Mouse (Mus musculus): ENCODE results near the gene Nmrk1. TPM values are rescaled to one million over a fixed set of nuclear protein-coding genes. Genes with fewer than 3 reads are reported as not detected.

Nmrk1 gene
- polyA plus RNA-seq, 1 experiment from 2014 or later = 9.0 TPM

DNA sequence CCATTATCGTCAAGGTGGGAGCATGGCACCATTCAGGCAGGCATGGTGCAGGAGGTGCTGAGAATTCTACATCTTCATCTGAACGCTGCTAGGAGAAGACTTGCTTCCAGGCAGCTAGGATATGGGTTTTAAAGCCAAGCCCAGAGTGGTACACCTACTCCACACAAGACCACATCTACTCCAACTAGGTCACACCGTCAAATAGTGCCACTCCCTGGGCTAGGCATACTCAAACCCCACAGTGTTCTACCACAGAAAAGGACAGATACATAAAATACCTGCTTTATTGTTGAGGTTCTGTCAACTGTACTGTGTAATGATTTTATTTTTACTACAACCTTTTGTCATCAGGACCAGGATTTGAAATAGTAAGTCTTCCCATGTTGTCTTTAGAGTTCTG lies 63.4 kb downstream of the Nmrk1 start:
- H3K4me3 ChIP-seq (replicated peaks) = no peak overlapping the region
- no peaks in the 10 kb centered on the region for H3K9me3 ChIP-seq
- 96% methylated on average over 3 of the region's 3 CpGs for WGBS
- ATAC-seq = no peak
- H3K4me2 ChIP-seq (replicated peaks) = no peak overlapping the region
- no peaks in the 10 kb centered on the region for H3K27me3 ChIP-seq (replicated peaks)
- 0 out of 2 replicates have a peak, but pooled peaks cover 3% of the 10 kb centered on the region for H3K36me3 ChIP-seq
- no peak overlapping the region for H3K27ac ChIP-seq
- no peaks in the 10 kb centered on the region for H3K4me1 ChIP-seq (replicated peaks)
- H3K9ac ChIP-seq = no peak overlapping the region

DNA sequence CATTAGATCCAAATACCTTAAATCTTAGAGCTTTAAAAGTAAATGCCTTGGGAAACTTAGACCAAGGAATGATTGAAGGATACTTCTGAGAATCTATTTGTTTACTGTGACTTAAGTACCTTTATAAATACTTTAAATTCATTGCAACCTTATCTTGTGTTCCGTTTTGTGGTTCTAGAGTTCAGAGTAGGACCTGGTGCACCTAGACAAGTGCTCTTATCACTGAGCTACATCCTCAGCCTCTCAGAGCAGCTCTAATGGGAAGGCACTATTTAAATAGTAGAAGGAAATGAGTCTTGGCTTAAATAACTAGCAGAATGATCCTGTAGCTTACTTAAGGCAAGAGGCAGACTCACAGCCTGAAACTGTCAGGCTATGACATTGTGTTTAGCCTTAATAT lies 63.8 kb downstream of the Nmrk1 start:
- 49% methylated on average over 1 of the region's 1 CpGs for WGBS
- Histone ChIP-seq H3K4me3 (replicated peaks) (no peak overlapping the region), H3K4me2 (replicated peaks) (no peak overlapping the region), H3K27ac (no peak overlapping the region), H3K4me1 (replicated peaks) (no peaks in the 10 kb centered on the region), H3K9ac (no peak overlapping the region), H3K27me3 (replicated peaks) (no peaks in the 10 kb centered on the region), H3K36me3 (0 out of 2 replicates have a peak, but pooled peaks cover 3% of the 10 kb centered on the region), H3K9me3 (no peaks in the 10 kb centered on the region)
- no peak for ATAC-seq

Other genes starting within 250 kb of the Nmrk1 start
- gene Ostf1, start 127 bp upstream of the Nmrk1 start, polyA plus RNA-seq (2015; fragmentation: Nextera tagmentation; extraction: Ambion mirVana) = 86.3 and 87.4 TPM in 2 replicates
- 21.2 and 24.0 TPM in 2 replicates for gene Carnmt1, start 38.8 kb downstream of the Nmrk1 start, polyA plus RNA-seq (2015; fragmentation: Nextera tagmentation; extraction: Ambion mirVana)
- 26.4 and 30.8 TPM in 2 replicates for gene D030056L22Rik, start 81.2 kb downstream of the Nmrk1 start, polyA plus RNA-seq (2015; fragmentation: Nextera tagmentation; extraction: Ambion mirVana)
- gene Trpm6, start 118.0 kb downstream of the Nmrk1 start, polyA plus RNA-seq (2015; fragmentation: Nextera tagmentation; extraction: Ambion mirVana) = 0.04 and 0.14 TPM in 2 replicates